Mouse (Mus musculus): Measurements from ENCODE around the gene Dtl. TPM values are rescaled to one million over a fixed set of nuclear protein-coding genes. Genes with fewer than 3 reads are reported as not detected.

Gene Dtl
- total and polyA plus RNA-seq, 2 experiments from 2014 or later = 6.6 to 7.5 TPM

DNA sequence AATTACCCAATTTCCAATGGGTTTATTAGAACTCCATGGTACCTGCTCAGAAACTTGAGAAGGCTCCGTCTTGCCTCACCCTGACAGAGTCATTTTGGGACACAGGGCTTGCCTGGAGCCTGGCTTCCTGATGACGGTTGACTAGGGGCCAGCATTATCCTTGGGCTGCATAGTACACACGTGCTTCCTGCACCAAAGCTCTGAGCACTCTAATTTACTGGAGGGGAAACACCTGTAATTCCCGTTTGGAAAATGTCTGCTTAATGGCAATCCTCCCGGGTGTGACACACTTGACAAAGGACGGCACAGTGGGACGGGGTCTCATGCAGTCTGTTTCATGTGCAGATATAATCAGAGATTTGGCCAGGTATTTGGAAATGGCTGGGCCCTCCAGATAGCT, 84.9 kb downstream of the Dtl start:
- DNase-seq (ENCODE audit: low spot score) = no peak
- Histone ChIP-seq H3K4me3 (ENCODE audit: low read length) (no peak overlapping the region), H3K27ac (no peak overlapping the region), H3K4me2 (ENCODE audit: low read depth, low read length) (no peak overlapping the region), H3K9me3 (ENCODE audit: low read length) (no peaks in the 10 kb centered on the region), H3K36me3 (ENCODE audit: insufficient read depth, low read length) (no peaks in the 10 kb centered on the region), H3K27me3 (ENCODE audit: insufficient read depth, low read length) (no peaks in the 10 kb centered on the region), H3K9ac (replicated peaks; ENCODE audit: low read length) (no peak overlapping the region), H3K4me1 (ENCODE audit: insufficient read depth, low read length) (no peaks in the 10 kb centered on the region)
- TF ChIP-seq CTCF (IDR thresholded peaks at IDR 0.05; ENCODE audit: low read depth) = no peak
- no peak for ATAC-seq
- WGBS = 60% methylated on average over 7 of the region's 7 CpGs

Other genes with a start within 250 kb of the Dtl start
- gene Tmem206, start 249.6 kb downstream of the Dtl start, total RNA-seq (2014; rRNA removed) = 22.5 and 24.9 TPM in 2 replicates
- 23.2 and 24.0 TPM in 2 replicates for gene Tmem206, start 249.6 kb downstream of the Dtl start, polyA plus RNA-seq (2015; fragmentation: Nextera tagmentation; extraction: Ambion mirVana)
- gene Ppp2r5a, start 172.3 kb downstream of the Dtl start, total RNA-seq (2014; rRNA removed) = 54.0 and 65.6 TPM in 2 replicates
- 12.8 and 13.2 TPM in 2 replicates for gene Ppp2r5a, start 172.3 kb downstream of the Dtl start, polyA plus RNA-seq (2015; fragmentation: Nextera tagmentation; extraction: Ambion mirVana)
- gene Ints7, start 92 bp upstream of the Dtl start, total RNA-seq (2014; rRNA removed) = 34.1 and 41.3 TPM in 2 replicates
- gene Ints7, start 92 bp upstream of the Dtl start, polyA plus RNA-seq (2015; fragmentation: Nextera tagmentation; extraction: Ambion mirVana) = 26.3 and 28.7 TPM in 2 replicates
- 44.2 and 49.9 TPM in 2 replicates for gene Lpgat1, start 142.3 kb upstream of the Dtl start, total RNA-seq (2014; rRNA removed)
- 46.7 and 47.7 TPM in 2 replicates for gene Lpgat1, start 142.3 kb upstream of the Dtl start, polyA plus RNA-seq (2015; fragmentation: Nextera tagmentation; extraction: Ambion mirVana)
- 9.1 and 9.5 TPM in 2 replicates for gene Nek2, start 245.9 kb upstream of the Dtl start, total RNA-seq (2014; rRNA removed)
- 7.7 and 8.4 TPM in 2 replicates for gene Nek2, start 245.9 kb upstream of the Dtl start, polyA plus RNA-seq (2015; fragmentation: Nextera tagmentation; extraction: Ambion mirVana)

Measured in hindbrain, postnatal 0 days (tissue).